Mouse (Mus musculus): ENCODE results near the gene Cherp. TPM values are rescaled to one million over a fixed set of nuclear protein-coding genes. Genes with fewer than 3 reads are reported as not detected.

The Cherp gene
- 36.2 and 57.2 TPM in 2 replicates for polyA plus RNA-seq (2011; ENCODE audit: insufficient read depth, insufficient read length, low replicate concordance, missing spikeins)

GRCm38 (mm10) chr8:72474826-72475546 is at the start of gene Cherp:
Cherp (minus strand) TSS chr8:72475226.
- peak within 1 kb of the TSS; percentile 90 for H3K27ac ChIP-seq (ENCODE audit: control insufficient read depth, insufficient read depth, low read depth, low read length, poor library complexity)
- peak within 1 kb of the TSS; percentile 99 for H3K4me3 ChIP-seq (replicated peaks; ENCODE audit: control insufficient read depth, low read depth, low read length)
- under 1% methylated on average over 80 of the region's 80 CpGs for WGBS
- H3K4me1 ChIP-seq (ENCODE audit: control insufficient read depth, insufficient read depth, low read length): peaks cover 3% of the 10 kb centered on the region
- TF ChIP-seq POLR2A (IDR thresholded peaks at IDR 0.05; ENCODE audit: borderline replicate concordance, control insufficient read depth, low read depth, low read length) (peak; percentile 74; the same call in 1 of the 2 replicates), CTCF (IDR thresholded peaks at IDR 0.05; ENCODE audit: control insufficient read depth, insufficient read depth, low read length) (no peak)

GRCm38 (mm10) chr8:72521888-72522287 is 46.9 kb upstream of the Cherp start:
- Histone ChIP-seq H3K4me1 (ENCODE audit: control insufficient read depth, insufficient read depth, low read length) (no peaks in the 10 kb centered on the region), H3K4me3 (replicated peaks; ENCODE audit: control insufficient read depth, low read depth, low read length) (no peak overlapping the region), H3K27ac (ENCODE audit: control insufficient read depth, insufficient read depth, low read depth, low read length, poor library complexity) (no peak overlapping the region)
- TF ChIP-seq CTCF (IDR thresholded peaks at IDR 0.05; ENCODE audit: control insufficient read depth, insufficient read depth, low read length) (no peak), POLR2A (IDR thresholded peaks at IDR 0.05; ENCODE audit: borderline replicate concordance, control insufficient read depth, low read depth, low read length) (no peak)

GRCm38 (mm10) chr8:72517421-72517988 is 42.5 kb upstream of the Cherp start:
- H3K27ac ChIP-seq (ENCODE audit: control insufficient read depth, insufficient read depth, low read depth, low read length, poor library complexity): no peak overlapping the region

GRCm38 (mm10) chr8:72513158-72513557 is 38.1 kb upstream of the Cherp start:
- TF ChIP-seq POLR2A (IDR thresholded peaks at IDR 0.05; ENCODE audit: borderline replicate concordance, control insufficient read depth, low read depth, low read length) (no peak), CTCF (IDR thresholded peaks at IDR 0.05; ENCODE audit: control insufficient read depth, insufficient read depth, low read length) (no peak)
- Histone ChIP-seq H3K4me1 (ENCODE audit: control insufficient read depth, insufficient read depth, low read length) (no peaks in the 10 kb centered on the region), H3K4me3 (replicated peaks; ENCODE audit: control insufficient read depth, low read depth, low read length) (no peak overlapping the region), H3K27ac (ENCODE audit: control insufficient read depth, insufficient read depth, low read depth, low read length, poor library complexity) (no peak overlapping the region)
- 91% methylated on average over 1 of the region's 1 CpGs for WGBS

More at GRCm38 (mm10) chr8:72517421-72517988, 42.5 kb upstream of the Cherp start:
- Histone ChIP-seq H3K4me1 (ENCODE audit: control insufficient read depth, insufficient read depth, low read length) (no peaks in the 10 kb centered on the region), H3K4me3 (replicated peaks; ENCODE audit: control insufficient read depth, low read depth, low read length) (no peak overlapping the region)
- no peak for TF ChIP-seq CTCF (IDR thresholded peaks at IDR 0.05; ENCODE audit: control insufficient read depth, insufficient read depth, low read length)
- no peak for TF ChIP-seq POLR2A (IDR thresholded peaks at IDR 0.05; ENCODE audit: borderline replicate concordance, control insufficient read depth, low read depth, low read length)
- WGBS: 86% methylated on average over 7 of the region's 7 CpGs

- WGBS: 93% methylated on average over 1 of the region's 1 CpGs
Measured at GRCm38 (mm10) chr8:72512648-72513047, 37.6 kb upstream of the Cherp start.

GRCm38 (mm10) chr8:72507505-72507904 is 32.5 kb upstream of the Cherp start:
- WGBS: 94% methylated on average over 1 of the region's 1 CpGs
- no peak for TF ChIP-seq POLR2A (IDR thresholded peaks at IDR 0.05; ENCODE audit: borderline replicate concordance, control insufficient read depth, low read depth, low read length)
- no peak for TF ChIP-seq CTCF (IDR thresholded peaks at IDR 0.05; ENCODE audit: control insufficient read depth, insufficient read depth, low read length)
- H3K4me3 ChIP-seq (replicated peaks; ENCODE audit: control insufficient read depth, low read depth, low read length): no peak overlapping the region
- H3K4me1 ChIP-seq (ENCODE audit: control insufficient read depth, insufficient read depth, low read length): peaks cover 2% of the 10 kb centered on the region; the same call in 1 of the 2 replicates
- H3K27ac ChIP-seq (ENCODE audit: control insufficient read depth, insufficient read depth, low read depth, low read length, poor library complexity): no peak overlapping the region

More at GRCm38 (mm10) chr8:72512648-72513047, 37.6 kb upstream of the Cherp start:
- Histone ChIP-seq H3K27ac (ENCODE audit: control insufficient read depth, insufficient read depth, low read depth, low read length, poor library complexity) (no peak overlapping the region), H3K4me3 (replicated peaks; ENCODE audit: control insufficient read depth, low read depth, low read length) (no peak overlapping the region), H3K4me1 (ENCODE audit: control insufficient read depth, insufficient read depth, low read length) (no peaks in the 10 kb centered on the region)
- no peak for TF ChIP-seq CTCF (IDR thresholded peaks at IDR 0.05; ENCODE audit: control insufficient read depth, insufficient read depth, low read length)
- TF ChIP-seq POLR2A (IDR thresholded peaks at IDR 0.05; ENCODE audit: borderline replicate concordance, control insufficient read depth, low read depth, low read length): no peak

- Histone ChIP-seq H3K4me3 (replicated peaks; ENCODE audit: control insufficient read depth, low read depth, low read length) (no peak overlapping the region), H3K4me1 (ENCODE audit: control insufficient read depth, insufficient read depth, low read length) (peaks cover 2% of the 10 kb centered on the region; the same call in 1 of the 2 replicates), H3K27ac (ENCODE audit: control insufficient read depth, insufficient read depth, low read depth, low read length, poor library complexity) (no peak overlapping the region)
- TF ChIP-seq CTCF (IDR thresholded peaks at IDR 0.05; ENCODE audit: control insufficient read depth, insufficient read depth, low read length) (no peak), POLR2A (IDR thresholded peaks at IDR 0.05; ENCODE audit: borderline replicate concordance, control insufficient read depth, low read depth, low read length) (no peak)
Measured at GRCm38 (mm10) chr8:72504637-72505314, 29.8 kb upstream of the Cherp start.

GRCm38 (mm10) chr8:72504137-72504536 is 29.1 kb upstream of the Cherp start:
- Histone ChIP-seq H3K27ac (ENCODE audit: control insufficient read depth, insufficient read depth, low read depth, low read length, poor library complexity) (no peak overlapping the region), H3K4me1 (ENCODE audit: control insufficient read depth, insufficient read depth, low read length) (peaks cover 2% of the 10 kb centered on the region; the same call in 1 of the 2 replicates), H3K4me3 (replicated peaks; ENCODE audit: control insufficient read depth, low read depth, low read length) (no peak overlapping the region)
- TF ChIP-seq CTCF (IDR thresholded peaks at IDR 0.05; ENCODE audit: control insufficient read depth, insufficient read depth, low read length) (no peak), POLR2A (IDR thresholded peaks at IDR 0.05; ENCODE audit: borderline replicate concordance, control insufficient read depth, low read depth, low read length) (no peak)
